Mouse (Mus musculus): ENCODE measurements around the gene Ciapin1. TPM values are rescaled to one million over a fixed set of nuclear protein-coding genes. Genes with fewer than 3 reads are reported as not detected.
"Not testable (repeated sequence)": the region's sequence is repeated elsewhere in the genome, so short reads cannot be mapped to it uniquely, and the experiment has no call there.

Gene Ciapin1
- polyA plus RNA-seq, 1 experiment from 2014 or later, result 72.2 TPM

DNA sequence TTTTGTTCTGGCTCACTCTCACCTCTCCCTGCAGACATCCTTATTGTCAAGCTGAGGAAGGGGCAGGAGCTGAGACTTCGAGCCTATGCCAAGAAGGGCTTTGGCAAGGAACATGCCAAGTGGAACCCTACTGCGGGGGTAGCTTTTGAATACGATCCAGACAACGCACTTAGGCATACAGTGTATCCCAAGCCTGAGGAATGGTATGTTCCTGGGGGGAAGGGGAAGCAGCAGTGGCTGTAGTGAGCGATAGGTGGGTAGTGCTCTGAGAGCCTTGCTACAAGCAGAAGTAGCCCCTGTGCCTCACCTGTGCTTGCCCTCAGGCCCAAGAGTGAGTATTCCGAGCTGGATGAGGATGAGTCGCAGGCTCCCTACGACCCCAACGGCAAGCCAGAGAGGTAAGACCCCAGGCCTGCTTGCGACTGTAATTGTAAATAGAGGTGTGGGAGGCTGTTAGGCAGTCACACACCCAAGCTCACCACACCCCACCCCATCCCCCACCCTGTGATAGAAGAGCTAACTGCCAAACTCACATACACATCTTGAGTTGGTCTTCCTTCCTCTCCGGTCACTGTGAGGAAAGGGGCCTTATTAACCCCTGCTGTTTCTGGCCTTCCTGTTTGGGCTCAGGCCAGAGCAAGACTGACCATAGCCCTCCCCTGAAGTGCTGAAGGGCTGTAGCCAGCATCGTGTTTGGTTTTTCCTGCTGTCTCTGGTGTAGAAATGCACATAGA is 24.5 kb upstream of the Ciapin1 start:
- H3K27ac ChIP-seq (replicated peaks; ENCODE audit: low read depth, low read length), result no peak overlapping the region
- H3K4me2 ChIP-seq (ENCODE audit: low read depth, low read length), result no peak overlapping the region
- no peak for DNase-seq (ENCODE audit: low spot score)

DNA sequence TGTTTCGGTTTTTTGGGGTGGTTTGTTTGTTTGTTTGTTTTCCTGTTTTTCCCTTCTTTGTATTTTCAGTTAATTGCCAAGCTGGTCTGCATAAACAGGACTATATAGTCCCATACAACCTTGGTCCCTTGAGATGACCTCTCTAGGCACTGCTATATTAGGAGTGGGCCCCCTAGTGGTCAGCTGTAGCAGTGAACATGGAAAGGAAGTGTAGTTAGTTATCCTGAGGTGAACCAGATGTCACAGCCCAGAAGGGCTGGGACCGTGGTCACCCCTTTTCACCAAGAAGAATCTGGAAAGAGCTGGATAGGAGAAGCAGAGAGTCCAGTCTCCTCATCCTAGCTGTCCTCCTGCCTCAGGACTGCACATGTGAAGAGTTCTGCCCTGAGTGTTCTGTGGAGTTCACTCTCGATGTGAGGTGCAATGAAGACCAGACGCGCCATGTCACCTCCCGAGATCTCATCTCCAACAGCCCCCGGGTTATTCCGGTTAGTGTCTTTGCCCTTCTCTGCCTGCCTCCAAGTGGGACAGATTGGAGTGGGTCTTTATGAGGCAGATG is 23.3 kb upstream of the Ciapin1 start:
- 68% methylated on average over 8 of the region's 8 CpGs for WGBS
- H3K9me3 ChIP-seq (ENCODE audit: control insufficient read depth, low read length), result no peaks in the 10 kb centered on the region
- peaks cover 58% of the 10 kb centered on the region for H3K36me3 ChIP-seq (ENCODE audit: control insufficient read depth, insufficient read depth, low read length)
- no peak overlapping the region for H3K4me2 ChIP-seq (ENCODE audit: low read depth, low read length)
- H3K27ac ChIP-seq (replicated peaks; ENCODE audit: low read depth, low read length), result no peak overlapping the region
- H3K4me3 ChIP-seq (ENCODE audit: low read depth, low read length), result no peak overlapping the region
- H3K9ac ChIP-seq (ENCODE audit: low read depth, low read length), result no peak overlapping the region
- DNase-seq (ENCODE audit: low spot score) (peak; percentile 54), ATAC-seq (ENCODE audit: low read depth) (no peak)
- no peaks in the 10 kb centered on the region for H3K4me1 ChIP-seq (ENCODE audit: control insufficient read depth, insufficient read depth, low read length)
- H3K27me3 ChIP-seq (replicated peaks; ENCODE audit: control insufficient read depth, insufficient read depth, low read length), result no peaks in the 10 kb centered on the region

More for the DNA sequence above, 24.5 kb upstream of the Ciapin1 start:
- no peaks in the 10 kb centered on the region for H3K4me1 ChIP-seq (ENCODE audit: control insufficient read depth, insufficient read depth, low read length)
- no peaks in the 10 kb centered on the region for H3K27me3 ChIP-seq (replicated peaks; ENCODE audit: control insufficient read depth, insufficient read depth, low read length)
- no peak overlapping the region for H3K9ac ChIP-seq (ENCODE audit: low read depth, low read length)
- H3K36me3 ChIP-seq (ENCODE audit: control insufficient read depth, insufficient read depth, low read length), result peaks cover 61% of the 10 kb centered on the region
- no peaks in the 10 kb centered on the region for H3K9me3 ChIP-seq (ENCODE audit: control insufficient read depth, low read length)
- WGBS, result 90% methylated on average over 12 of the region's 12 CpGs
- no peak for ATAC-seq (ENCODE audit: low read depth)
- no peak overlapping the region for H3K4me3 ChIP-seq (ENCODE audit: low read depth, low read length)

DNA sequence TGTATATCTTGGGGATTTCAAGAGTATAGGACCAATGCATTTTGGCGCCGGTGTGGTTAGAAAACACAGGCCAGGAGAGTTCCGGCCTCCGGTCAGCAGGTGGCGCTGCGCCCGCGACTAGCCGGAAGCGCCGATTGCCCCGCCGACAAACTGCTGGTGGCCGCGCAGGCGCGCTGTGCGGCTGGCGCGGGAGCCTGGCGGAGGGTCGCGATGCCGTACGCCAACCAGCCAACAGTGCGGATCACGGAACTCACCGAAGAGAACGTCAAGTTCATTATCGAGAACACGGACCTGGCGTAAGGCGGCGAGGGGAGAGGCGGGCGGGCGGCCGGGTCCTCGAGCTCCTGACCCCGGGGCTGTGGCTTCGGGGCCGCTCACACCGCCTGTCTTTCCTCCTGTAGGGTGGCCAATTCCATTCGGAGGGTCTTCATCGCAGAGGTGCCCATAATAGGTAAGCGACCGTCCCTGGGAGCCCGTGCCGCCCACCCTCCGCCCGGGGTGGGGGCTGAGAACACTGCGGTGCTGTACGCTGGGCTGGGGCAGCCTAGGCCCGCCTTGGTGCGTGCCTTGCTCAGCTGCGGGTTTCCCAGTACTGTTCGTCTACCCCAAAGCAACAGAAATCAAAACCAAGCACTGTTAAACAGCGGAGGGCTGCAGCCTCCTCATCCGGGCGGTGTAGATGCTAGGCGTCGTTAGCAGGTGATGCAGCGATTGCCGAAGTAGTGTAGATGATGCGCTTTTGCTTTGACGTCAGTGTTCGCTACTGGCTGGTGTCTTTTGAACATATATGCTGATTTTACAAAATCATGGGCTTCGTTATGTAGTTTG is 19.4 kb upstream of the Ciapin1 start, which contains the start of gene Polr2c:
Gene Polr2c (plus strand): TSS at position 105 of the 828 bp plus-strand sequence.
- Histone ChIP-seq H3K27ac (replicated peaks; ENCODE audit: low read depth, low read length) (peak within 1 kb of the TSS; percentile 80), H3K9ac (ENCODE audit: low read depth, low read length) (peak within 1 kb of the TSS; percentile 93), H3K36me3 (ENCODE audit: control insufficient read depth, insufficient read depth, low read length) (peaks cover 42% of the 10 kb centered on the region), H3K4me1 (ENCODE audit: control insufficient read depth, insufficient read depth, low read length) (no peaks in the 10 kb centered on the region), H3K9me3 (ENCODE audit: control insufficient read depth, low read length) (no peaks in the 10 kb centered on the region), H3K4me2 (ENCODE audit: low read depth, low read length) (peak within 1 kb of the TSS; percentile 73), H3K27me3 (replicated peaks; ENCODE audit: control insufficient read depth, insufficient read depth, low read length) (no peaks in the 10 kb centered on the region), H3K4me3 (ENCODE audit: low read depth, low read length) (peak within 1 kb of the TSS; percentile 96)
- ATAC-seq (ENCODE audit: low read depth) (peak; percentile 84), DNase-seq (ENCODE audit: low spot score) (peak; percentile 87)
- WGBS, result under 1% methylated on average over 58 of the region's 68 CpGs

DNA sequence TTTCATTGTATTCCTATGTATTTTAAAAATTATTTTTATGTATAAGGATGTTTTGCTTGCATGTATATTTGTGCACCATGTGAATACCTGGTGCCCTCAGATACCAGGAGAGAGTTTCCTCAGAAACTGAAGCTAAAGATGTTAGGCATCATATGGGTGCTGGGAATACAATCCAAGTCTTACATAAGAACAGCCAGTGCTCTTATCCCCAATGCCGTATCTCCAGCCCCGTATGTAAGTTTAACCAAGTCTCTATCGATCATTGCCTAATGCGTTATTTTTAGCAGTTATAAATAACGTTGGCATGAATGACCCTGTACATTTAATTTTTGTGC is 18.8 kb upstream of the Ciapin1 start:
- H3K4me2 ChIP-seq (ENCODE audit: low read depth, low read length), result peak overlapping the region; percentile 26; the same call in 1 of the 2 replicates
- H3K27me3 ChIP-seq (replicated peaks; ENCODE audit: control insufficient read depth, insufficient read depth, low read length), result no peaks in the 10 kb centered on the region
- H3K36me3 ChIP-seq (ENCODE audit: control insufficient read depth, insufficient read depth, low read length), result peaks cover 43% of the 10 kb centered on the region
- DNase-seq (ENCODE audit: low spot score) (no peak), ATAC-seq (ENCODE audit: low read depth) (peak; percentile 15; the same call in 1 of the 2 replicates)
- H3K9ac ChIP-seq (ENCODE audit: low read depth, low read length), result no peak overlapping the region
- no peaks in the 10 kb centered on the region for H3K9me3 ChIP-seq (ENCODE audit: control insufficient read depth, low read length)
- peak overlapping the region; percentile 96 for H3K4me3 ChIP-seq (ENCODE audit: low read depth, low read length)
- H3K27ac ChIP-seq (replicated peaks; ENCODE audit: low read depth, low read length), result no peak overlapping the region
- H3K4me1 ChIP-seq (ENCODE audit: control insufficient read depth, insufficient read depth, low read length), result no peaks in the 10 kb centered on the region
- WGBS, result 32% methylated on average over 5 of the region's 5 CpGs

DNA sequence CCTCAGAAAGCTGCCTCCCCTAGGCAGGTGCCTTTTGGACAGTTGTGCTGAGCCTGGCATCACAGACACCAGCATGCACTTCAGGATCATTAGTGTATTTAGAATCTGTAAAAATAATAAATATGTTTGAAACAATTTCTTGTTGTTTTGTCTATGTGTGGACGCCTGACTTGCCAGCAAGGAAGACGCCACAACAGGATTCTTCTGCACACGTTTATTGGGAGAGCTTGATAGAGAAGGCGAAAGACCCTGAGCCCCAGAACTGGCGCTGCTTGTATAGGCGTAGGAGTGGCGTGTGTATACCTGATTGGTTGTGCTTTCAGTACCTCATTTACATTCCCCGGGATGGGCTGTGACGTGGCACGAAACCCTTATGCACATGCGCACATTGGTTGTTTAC is 16.6 kb upstream of the Ciapin1 start:
- H3K9me3 ChIP-seq (ENCODE audit: control insufficient read depth, low read length); H3K9ac ChIP-seq (ENCODE audit: low read depth, low read length); ATAC-seq (ENCODE audit: low read depth); H3K4me2 ChIP-seq (ENCODE audit: low read depth, low read length); H3K27ac ChIP-seq (replicated peaks; ENCODE audit: low read depth, low read length); H3K4me1 ChIP-seq (ENCODE audit: control insufficient read depth, insufficient read depth, low read length); H3K4me3 ChIP-seq (ENCODE audit: low read depth, low read length); H3K27me3 ChIP-seq (replicated peaks; ENCODE audit: control insufficient read depth, insufficient read depth, low read length); DNase-seq (ENCODE audit: low spot score): not testable (repeated sequence)
- H3K36me3 ChIP-seq (ENCODE audit: control insufficient read depth, insufficient read depth, low read length), result peaks cover 47% of the 10 kb centered on the region
- WGBS, result 88% methylated on average over 11 of the region's 11 CpGs

DNA sequence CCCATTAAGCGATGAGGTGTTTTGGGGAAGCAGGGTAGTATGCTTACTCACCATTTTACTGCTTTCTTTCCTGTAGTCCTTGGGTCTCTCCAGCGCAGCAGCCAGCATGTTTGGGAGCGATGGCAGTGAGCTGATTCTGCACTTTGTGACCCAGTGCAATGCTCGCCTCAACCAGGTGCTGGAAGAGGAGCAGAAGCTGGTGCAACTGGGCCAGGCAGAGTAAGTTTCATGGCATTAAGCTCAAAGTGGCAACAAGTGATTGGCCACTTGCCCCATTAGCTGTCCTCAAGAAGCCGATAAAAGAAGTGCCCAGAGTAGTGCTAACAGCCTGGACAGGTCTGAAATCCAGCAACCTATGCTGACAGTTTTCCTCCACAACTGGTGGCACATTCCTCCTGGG is 11.9 kb upstream of the Ciapin1 start:
- no peak overlapping the region for H3K27ac ChIP-seq (replicated peaks; ENCODE audit: low read depth, low read length)
- no peak overlapping the region for H3K9ac ChIP-seq (ENCODE audit: low read depth, low read length)
- H3K4me2 ChIP-seq (ENCODE audit: low read depth, low read length), result no peak overlapping the region
- no peak for DNase-seq (ENCODE audit: low spot score)
- H3K4me1 ChIP-seq (ENCODE audit: control insufficient read depth, insufficient read depth, low read length), result no peaks in the 10 kb centered on the region
- WGBS, result 93% methylated on average over 5 of the region's 5 CpGs
- no peak for ATAC-seq (ENCODE audit: low read depth)
- no peak overlapping the region for H3K4me3 ChIP-seq (ENCODE audit: low read depth, low read length)
- peaks cover 75% of the 10 kb centered on the region for H3K36me3 ChIP-seq (ENCODE audit: control insufficient read depth, insufficient read depth, low read length)
- H3K9me3 ChIP-seq (ENCODE audit: control insufficient read depth, low read length), result no peaks in the 10 kb centered on the region
- H3K27me3 ChIP-seq (replicated peaks; ENCODE audit: control insufficient read depth, insufficient read depth, low read length), result no peaks in the 10 kb centered on the region

DNA sequence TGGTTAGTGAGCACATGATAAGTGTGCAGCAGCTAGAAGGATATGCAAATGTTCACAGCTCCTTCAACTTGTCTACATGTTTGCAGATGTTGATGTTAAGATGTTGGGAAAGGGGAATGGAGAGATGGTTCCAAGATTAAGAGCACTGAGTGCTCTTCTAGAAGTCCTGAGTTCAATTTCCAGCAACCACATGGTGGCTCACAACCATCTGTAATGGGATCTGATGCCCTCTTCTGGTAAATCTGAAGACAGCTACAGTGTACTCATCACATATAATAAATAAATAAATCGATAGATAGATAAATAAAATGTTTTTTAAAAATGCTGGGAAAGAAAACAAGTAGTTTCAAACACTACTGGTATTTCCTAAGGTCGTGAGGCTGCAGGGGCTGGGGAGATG is 3.0 kb upstream of the Ciapin1 start:
- H3K27me3 ChIP-seq (replicated peaks; ENCODE audit: control insufficient read depth, insufficient read depth, low read length), result no peaks in the 10 kb centered on the region
- peaks cover 37% of the 10 kb centered on the region for H3K36me3 ChIP-seq (ENCODE audit: control insufficient read depth, insufficient read depth, low read length)
- no peaks in the 10 kb centered on the region for H3K9me3 ChIP-seq (ENCODE audit: control insufficient read depth, low read length)
- no peak overlapping the region for H3K4me2 ChIP-seq (ENCODE audit: low read depth, low read length)
- H3K4me1 ChIP-seq (ENCODE audit: control insufficient read depth, insufficient read depth, low read length), result peaks cover 8% of the 10 kb centered on the region
- DNase-seq (ENCODE audit: low spot score) (no peak), ATAC-seq (ENCODE audit: low read depth) (no peak)
- H3K9ac ChIP-seq (ENCODE audit: low read depth, low read length), result no peak overlapping the region
- no peak overlapping the region for H3K27ac ChIP-seq (replicated peaks; ENCODE audit: low read depth, low read length)
- H3K4me3 ChIP-seq (ENCODE audit: low read depth, low read length), result no peak overlapping the region
- WGBS, result 45% methylated on average over 2 of the region's 2 CpGs

DNA sequence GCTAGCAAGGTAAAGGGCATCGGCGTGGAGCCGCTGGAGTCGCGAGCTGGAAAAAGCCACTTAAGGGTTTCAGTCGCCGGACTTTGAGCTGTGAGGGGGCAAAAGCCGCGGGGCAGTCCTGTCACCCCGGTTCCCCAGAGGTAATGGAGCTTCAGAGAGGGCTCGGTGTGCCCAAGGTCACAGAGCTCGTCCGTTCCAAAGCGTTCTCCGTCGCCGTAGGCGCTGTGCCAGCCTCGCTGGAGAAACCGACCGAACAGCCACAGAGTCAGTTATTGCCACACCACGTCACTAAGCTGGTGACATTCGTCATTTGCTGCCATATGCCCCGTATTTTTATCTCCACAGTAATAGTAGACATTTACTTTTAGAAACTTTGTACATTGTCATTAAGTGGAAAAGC is 442 bp upstream of the Ciapin1 start:
- Histone ChIP-seq H3K27ac (replicated peaks; ENCODE audit: low read depth, low read length) (peak overlapping the region; percentile 77), H3K9me3 (ENCODE audit: control insufficient read depth, low read length) (no peaks in the 10 kb centered on the region), H3K36me3 (ENCODE audit: control insufficient read depth, insufficient read depth, low read length) (peaks cover 12% of the 10 kb centered on the region), H3K4me2 (ENCODE audit: low read depth, low read length) (peak overlapping the region; percentile 67), H3K4me3 (ENCODE audit: low read depth, low read length) (peak overlapping the region; percentile 93), H3K4me1 (ENCODE audit: control insufficient read depth, insufficient read depth, low read length) (peaks cover 8% of the 10 kb centered on the region), H3K27me3 (replicated peaks; ENCODE audit: control insufficient read depth, insufficient read depth, low read length) (no peaks in the 10 kb centered on the region), H3K9ac (ENCODE audit: low read depth, low read length) (peak overlapping the region; percentile 81)
- DNase-seq (ENCODE audit: low spot score), result peak; percentile 53
- under 1% methylated on average over 24 of the region's 24 CpGs for WGBS
- peak; percentile 50 for ATAC-seq (ENCODE audit: low read depth)

Data from embryonic facial prominence, embryonic 14.5 days (tissue).